Mouse (Mus musculus): ENCODE results near the gene Mettl8.

DNA sequence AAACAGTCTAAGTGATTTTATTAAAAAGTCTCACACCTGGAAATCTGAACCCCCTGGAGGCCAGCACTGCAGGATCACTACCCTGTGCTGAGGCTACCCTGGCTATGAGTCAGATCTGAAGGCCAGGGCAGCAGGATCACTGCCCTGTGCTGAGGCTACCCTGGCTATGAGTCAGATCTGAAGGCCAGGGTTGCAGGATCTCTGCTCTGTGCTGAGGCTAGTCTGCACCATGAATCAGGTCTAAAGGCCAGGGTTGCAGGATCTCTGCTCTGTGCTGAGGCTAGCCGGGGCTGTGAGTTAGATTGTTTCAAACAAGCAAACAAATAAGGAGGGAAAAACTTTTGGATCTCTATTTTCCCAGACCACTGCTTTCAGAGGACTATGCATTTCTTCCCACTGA is 92.5 kb downstream of the Mettl8 start:
- TF ChIP-seq GATA1 (IDR thresholded peaks at IDR 0.05; ENCODE audit: borderline replicate concordance, low read length) (no peak), CTCF (IDR thresholded peaks at IDR 0.05; ENCODE audit: low read depth, low read length) (no peak), GATA2 (IDR thresholded peaks at IDR 0.05; ENCODE audit: borderline replicate concordance, low read depth, low read length) (no peak)

Measured in G1E (cell line).